Mouse (Mus musculus) intestine, postnatal 0 days (tissue): ENCODE measurements around the gene Soat2. TPM values are rescaled to one million over a fixed set of nuclear protein-coding genes. Genes with fewer than 3 reads are reported as not detected.

Source experiments
- ATAC-seq: fragments of 200-750 bp; cut with Nextera tagmentation; 2 replicates; pipeline ENCODE4 v1.8.0; 2017; ENCODE audit warnings: mild to moderate bottlenecking, moderate TSS enrichment, moderate library complexity
- H3K27ac ChIP-seq: fragments of 300-500 bp; sonication (generic); 2 replicates; pipeline ENCODE4 v1.5.1; 2014; ENCODE audit warnings: mild to moderate bottlenecking, low read depth, low read length, moderate library complexity
- H3K27me3 ChIP-seq: fragments of 300-500 bp; sonication (generic); replicated peaks from 2 replicates; pipeline ENCODE4 v1.6.1; 2014; ENCODE audit warnings: low read length, mixed read lengths; ENCODE audit not compliant: control insufficient read depth, insufficient read depth
- H3K36me3 ChIP-seq: fragments of 300-500 bp; sonication (generic); 2 replicates; pipeline ENCODE4 v1.6.1; 2014; ENCODE audit warnings: mild to moderate bottlenecking, moderate library complexity; ENCODE audit not compliant: control insufficient read depth, insufficient read depth
- H3K4me1 ChIP-seq: fragments of 300-500 bp; sonication (generic); replicated peaks from 2 replicates; pipeline ENCODE4 v1.6.1; 2014; ENCODE audit warnings: antibody characterized with exemption, low read length, mixed read lengths; ENCODE audit not compliant: control insufficient read depth, insufficient read depth
- H3K4me2 ChIP-seq: fragments of 300-500 bp; sonication (generic); replicated peaks from 2 replicates; pipeline ENCODE4 v1.6.1; 2014; ENCODE audit warnings: low read depth, mild to moderate bottlenecking, moderate library complexity
- H3K4me3 ChIP-seq: fragments of 300-500 bp; sonication (generic); 2 replicates; pipeline ENCODE4 v1.5.1; 2014; ENCODE audit warnings: low read depth, low read length
- H3K9ac ChIP-seq: fragments of 300-500 bp; sonication (generic); 2 replicates; pipeline ENCODE4 v1.6.1; 2014; ENCODE audit warnings: mild to moderate bottlenecking, low read depth, low read length
- H3K9me3 ChIP-seq: fragments of 300-500 bp; sonication (generic); 2 replicates; pipeline ENCODE4 v1.6.1; 2016; ENCODE audit warnings: mixed run types; ENCODE audit not compliant: control insufficient read depth
- CTCF ChIP-seq: sonication (generic); IDR thresholded peaks from 2 replicates; pipeline ENCODE4 v1.5.1; 2016; ENCODE audit warnings: low read depth, mild to moderate bottlenecking, control low read depth, antibody characterized with exemption, moderate library complexity
- WGBS: fragments of 180-500 bp; shearing (Covaris S2); extraction: QIAGEN DNeasy Blood & Tissue Kit; methylation state at CpG from one replicate; pipeline ENCODE4 v1.1.7; 2014; 5-methylcytosine and 5-hydroxymethylcytosine counted together
- polyA plus RNA-seq: library from polyadenylated mRNA; unstranded; fragments of >200 nt; fragmentation: Nextera tagmentation; extraction: Ambion mirVana; gene quantifications from 2 replicates; pipeline ENCODE4 v1.2.1, GENCODE M21; 2015

The Soat2 gene
- polyA plus RNA-seq, 1 experiment from 2014 or later, result 52.7 TPM

DNA sequence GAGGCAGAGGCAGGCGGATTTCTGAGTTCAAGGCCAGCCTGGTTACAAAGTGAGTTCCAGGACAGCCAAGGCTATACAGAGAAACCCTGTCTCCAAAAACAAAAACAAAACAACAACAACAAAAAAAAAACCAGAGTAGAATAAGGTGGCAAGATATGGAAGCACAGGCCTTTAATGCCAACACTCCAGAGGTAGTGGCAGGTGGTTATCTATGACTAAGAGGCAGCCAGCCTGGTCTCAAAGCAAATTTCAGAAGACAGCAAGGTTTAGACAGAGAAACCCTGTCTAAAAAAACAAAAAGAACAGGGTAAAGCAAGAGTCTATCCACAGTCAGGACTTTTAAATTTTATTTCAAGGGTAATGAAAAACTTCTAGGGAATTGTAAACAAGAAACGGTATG, 15.6 kb upstream of the Soat2 start:
- no peak overlapping the region for H3K4me3 ChIP-seq

DNA sequence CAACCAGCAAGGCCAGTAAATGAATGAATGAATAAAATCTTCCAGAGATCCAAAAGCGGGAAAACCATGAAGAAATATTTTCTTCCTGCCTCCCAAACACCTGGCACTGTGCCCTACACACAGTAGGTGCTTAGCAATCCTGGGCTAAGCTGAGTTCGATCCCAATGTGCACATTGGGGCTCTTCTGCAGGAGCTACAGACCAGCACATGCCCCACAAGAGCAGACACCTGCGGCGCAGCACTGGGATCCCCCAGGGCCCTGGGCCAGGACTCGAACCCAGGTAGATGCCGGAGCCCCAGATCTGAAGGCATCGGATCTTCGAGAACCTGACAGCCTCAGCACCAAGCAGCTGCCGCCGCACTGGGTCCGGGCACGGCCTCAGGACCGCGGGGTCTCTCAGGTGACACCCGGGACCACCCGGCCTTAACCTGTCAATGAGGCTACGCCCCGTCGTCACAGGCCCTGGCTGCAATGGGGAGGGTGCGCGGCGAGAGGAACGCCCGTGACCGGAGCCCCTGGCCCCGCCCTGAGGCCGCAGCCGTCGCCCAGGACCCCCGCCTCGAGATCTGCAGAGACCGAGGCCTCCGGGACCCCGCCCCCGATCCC, 14.7 kb upstream of the Soat2 start:
- peak overlapping the region; percentile 86 for H3K4me2 ChIP-seq
- peak overlapping the region; percentile 87 for H3K4me3 ChIP-seq
- H3K4me1 ChIP-seq, result no peaks in the 10 kb centered on the region
- TF ChIP-seq CTCF, result no peak
- H3K27ac ChIP-seq, result no peak overlapping the region; the same call in 1 of the 2 replicates
- peaks cover 24% of the 10 kb centered on the region for H3K36me3 ChIP-seq
- peak; percentile 67 for ATAC-seq
- H3K9me3 ChIP-seq, result no peaks in the 10 kb centered on the region
- 2% methylated on average over 30 of the region's 35 CpGs for WGBS
- H3K9ac ChIP-seq, result peak overlapping the region; percentile 68
- H3K27me3 ChIP-seq, result no peaks in the 10 kb centered on the region

More for the DNA sequence above, 15.6 kb upstream of the Soat2 start:
- H3K36me3 ChIP-seq, result peaks cover 33% of the 10 kb centered on the region
- no peaks in the 10 kb centered on the region for H3K9me3 ChIP-seq
- H3K4me1 ChIP-seq, result no peaks in the 10 kb centered on the region
- peak overlapping the region; percentile 86; the same call in 1 of the 2 replicates for H3K4me2 ChIP-seq
- WGBS, result 63% methylated on average over 2 of the region's 2 CpGs
- H3K9ac ChIP-seq, result no peak overlapping the region
- H3K27ac ChIP-seq, result no peak overlapping the region
- no peaks in the 10 kb centered on the region for H3K27me3 ChIP-seq
- TF ChIP-seq CTCF, result no peak
- ATAC-seq, result no peak

DNA sequence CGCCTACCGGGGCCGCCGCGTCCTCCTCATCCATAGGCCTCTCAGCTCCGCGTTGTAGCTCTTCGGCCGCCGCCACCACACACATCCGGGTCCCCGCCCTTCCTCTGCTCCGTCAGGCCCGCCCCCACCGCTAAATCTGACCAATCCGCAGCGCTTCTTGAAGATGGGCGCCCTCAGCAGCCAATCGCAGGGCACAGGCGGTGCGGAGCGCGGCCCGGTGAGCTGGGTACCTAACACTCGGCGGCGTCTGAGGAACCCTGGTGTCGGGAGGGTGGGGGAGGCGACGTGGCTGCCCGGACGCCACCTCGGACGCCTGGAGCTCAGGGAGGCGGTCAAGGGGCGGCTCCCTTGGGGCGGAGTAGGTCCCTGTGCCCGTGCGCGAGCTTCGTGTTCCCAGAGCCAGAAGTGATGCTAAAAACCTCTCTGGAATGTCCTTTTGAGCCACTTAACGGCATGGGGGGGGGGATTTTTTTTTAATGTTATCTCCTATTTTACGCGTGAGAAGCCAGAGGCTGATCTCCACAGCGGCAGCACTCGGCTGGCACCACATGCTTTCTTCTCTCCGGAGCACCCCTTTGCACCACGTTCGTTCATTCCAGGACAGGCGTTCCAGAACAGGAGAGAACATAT, 14.1 kb upstream of the Soat2 start, which contains the start of gene Spryd3:
Gene Spryd3, minus strand, starts transcription at position 106 of the 630 bp plus-strand sequence.
- WGBS, result under 1% methylated on average over 50 of the region's 50 CpGs
- no peak for TF ChIP-seq CTCF
- peak within 1 kb of the TSS; percentile 86 for H3K4me2 ChIP-seq
- H3K27me3 ChIP-seq, result no peaks in the 10 kb centered on the region
- peak; percentile 99 for ATAC-seq
- peaks cover 18% of the 10 kb centered on the region for H3K36me3 ChIP-seq
- no peak within 1 kb of the TSS; the same call in 1 of the 2 replicates for H3K27ac ChIP-seq
- peak within 1 kb of the TSS; percentile 68 for H3K9ac ChIP-seq
- no peaks in the 10 kb centered on the region for H3K9me3 ChIP-seq
- H3K4me1 ChIP-seq, result no peaks in the 10 kb centered on the region
- H3K4me3 ChIP-seq, result peak within 1 kb of the TSS; percentile 87

- ATAC-seq, result no peak
- WGBS, result 91% methylated on average over 5 of the region's 5 CpGs
- no peak overlapping the region for H3K9ac ChIP-seq
- no peak overlapping the region for H3K4me3 ChIP-seq
- H3K36me3 ChIP-seq, result no peaks in the 10 kb centered on the region; the same call in 1 of the 2 replicates
- no peak for TF ChIP-seq CTCF
- H3K27me3 ChIP-seq, result 0 out of 2 replicates have a peak, but pooled peaks cover 6% of the 10 kb centered on the region
- no peak overlapping the region for H3K27ac ChIP-seq
- H3K9me3 ChIP-seq, result no peaks in the 10 kb centered on the region
- no peaks in the 10 kb centered on the region for H3K4me1 ChIP-seq
- H3K4me2 ChIP-seq, result no peak overlapping the region
Observed at GRCm38 (mm10) chr15:102141120-102141519, 9.2 kb upstream of the Soat2 start.

DNA sequence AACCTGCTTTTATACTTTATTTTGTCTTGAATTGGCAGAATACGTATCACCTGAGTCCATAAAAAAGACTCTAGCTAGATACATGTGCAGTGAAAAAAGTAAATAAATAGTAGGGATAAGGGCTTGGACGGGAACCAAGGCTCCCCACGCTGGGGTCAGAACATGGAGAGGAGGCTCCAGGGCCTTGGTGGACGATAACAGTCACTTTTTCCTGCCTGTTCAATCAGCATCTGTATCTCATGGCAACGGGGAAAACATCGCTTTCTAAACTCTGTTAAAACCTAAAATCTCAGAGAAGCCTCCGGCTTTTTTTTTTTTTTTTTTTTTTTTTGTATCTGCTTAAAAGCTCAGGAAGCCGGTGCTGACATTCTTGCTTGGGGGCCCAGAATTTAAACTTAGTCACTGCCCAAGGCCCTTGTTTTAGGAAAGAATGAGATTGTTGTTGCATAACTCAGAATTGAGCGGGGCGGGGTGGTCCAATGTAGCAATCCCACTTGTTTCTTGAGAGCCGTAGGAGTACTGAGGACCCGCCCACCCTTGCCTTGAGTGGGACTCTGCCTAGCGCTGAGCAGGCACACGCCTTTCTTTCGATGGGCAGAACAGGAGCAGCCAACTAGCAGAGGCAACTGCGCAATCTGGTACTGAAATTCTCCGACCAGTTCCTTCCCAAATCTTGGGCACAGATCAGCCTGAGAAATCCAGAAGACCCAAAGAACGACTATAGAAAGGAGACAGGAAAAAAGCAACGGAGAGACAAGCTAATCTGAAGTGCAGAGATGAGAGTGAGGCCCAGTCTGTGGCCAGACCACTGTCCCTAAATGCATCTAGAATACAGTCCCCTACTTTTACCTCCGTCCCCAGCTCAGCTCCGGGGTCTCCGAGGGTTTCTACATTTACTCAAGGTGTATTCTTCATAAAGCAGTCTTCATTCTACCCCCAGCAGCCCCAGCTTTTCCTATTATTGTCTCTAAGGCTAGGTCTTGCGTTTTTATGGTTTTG, 7.1 kb upstream of the Soat2 start:
- H3K4me3 ChIP-seq, result no peak overlapping the region
- H3K4me1 ChIP-seq, result no peaks in the 10 kb centered on the region
- no peak overlapping the region for H3K27ac ChIP-seq
- H3K36me3 ChIP-seq, result no peaks in the 10 kb centered on the region; the same call in 1 of the 2 replicates
- H3K27me3 ChIP-seq, result 0 out of 2 replicates have a peak, but pooled peaks cover 6% of the 10 kb centered on the region
- TF ChIP-seq CTCF, result no peak
- H3K4me2 ChIP-seq, result no peak overlapping the region
- H3K9ac ChIP-seq, result no peak overlapping the region
- WGBS, result 52% methylated on average over 23 of the region's 23 CpGs
- H3K9me3 ChIP-seq, result no peaks in the 10 kb centered on the region
- no peak for ATAC-seq
